Mouse (Mus musculus): ENCODE measurements around the gene Plxna4. TPM values are rescaled to one million over a fixed set of nuclear protein-coding genes. Genes with fewer than 3 reads are reported as not detected.

Plxna4 gene
- polyA plus RNA-seq, 1 experiment: 0.67 TPM

DNA sequence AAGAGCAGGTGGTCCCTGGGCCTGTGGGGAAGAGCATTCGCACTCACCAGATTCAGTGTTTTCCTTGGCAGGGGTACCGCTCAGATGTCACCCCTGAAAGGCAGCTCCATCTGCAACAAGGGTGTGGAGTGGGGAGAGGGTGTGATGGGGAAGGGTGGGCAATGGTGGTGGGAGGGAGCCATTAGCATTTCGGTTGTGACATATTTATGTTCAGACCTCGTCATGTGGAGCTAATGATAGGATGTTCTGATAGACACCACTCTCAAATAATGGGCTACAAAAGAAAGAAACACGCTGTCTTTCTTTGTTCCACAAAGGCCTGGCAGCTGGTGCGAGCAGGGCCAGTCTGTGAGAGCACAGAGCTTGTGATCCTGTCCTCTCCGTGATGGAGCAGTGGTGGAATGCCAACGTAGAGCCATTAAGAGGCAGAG is 214.0 kb downstream of the Plxna4 start:
- Histone ChIP-seq H3K27me3 (ENCODE audit: control insufficient read depth, insufficient read depth, low read length) (no peaks in the 10 kb centered on the region), H3K27ac (ENCODE audit: insufficient read depth, low read depth, low read length) (no peak overlapping the region), H3K36me3 (ENCODE audit: control insufficient read depth, insufficient read depth, low read length) (no peaks in the 10 kb centered on the region), H3K4me3 (ENCODE audit: low read depth, low read length) (no peak overlapping the region), H3K4me1 (ENCODE audit: control insufficient read depth, insufficient read depth, insufficient read length, low read length) (no peaks in the 10 kb centered on the region)
- 86% methylated on average over 8 of the region's 8 CpGs for WGBS
- TF ChIP-seq CTCF (IDR thresholded peaks at IDR 0.05; ENCODE audit: extremely low read depth, insufficient read length, insufficient replicate concordance, low read depth, low read length) (no peak), POLR2A (IDR thresholded peaks at IDR 0.05; ENCODE audit: low read depth, low read length) (no peak)

DNA sequence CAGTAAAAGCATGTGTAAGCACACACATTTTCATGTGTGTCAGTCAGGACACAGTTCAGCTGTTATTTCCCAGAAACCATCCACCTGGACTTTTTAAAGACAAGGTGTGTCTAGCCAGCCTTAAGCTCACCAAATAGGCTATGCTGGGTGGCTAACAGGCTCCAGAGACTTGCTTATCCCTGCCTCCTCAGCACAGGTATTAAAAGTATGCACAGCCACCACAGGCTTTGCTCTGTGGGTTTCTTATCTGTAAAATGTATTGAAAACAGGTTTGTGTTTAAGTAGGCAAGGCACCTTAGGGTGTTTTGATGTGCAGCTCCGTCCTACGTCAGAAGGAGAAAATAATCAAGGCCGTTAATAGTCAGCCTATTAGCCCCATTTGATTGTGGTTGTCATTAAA is 218.9 kb downstream of the Plxna4 start:
- Histone ChIP-seq H3K4me1 (ENCODE audit: control insufficient read depth, insufficient read depth, insufficient read length, low read length) (no peaks in the 10 kb centered on the region), H3K4me3 (ENCODE audit: low read depth, low read length) (no peak overlapping the region), H3K27ac (ENCODE audit: insufficient read depth, low read depth, low read length) (no peak overlapping the region), H3K36me3 (ENCODE audit: control insufficient read depth, insufficient read depth, low read length) (no peaks in the 10 kb centered on the region), H3K27me3 (ENCODE audit: control insufficient read depth, insufficient read depth, low read length) (no peaks in the 10 kb centered on the region)
- 73% methylated on average over 3 of the region's 3 CpGs for WGBS
- TF ChIP-seq CTCF (IDR thresholded peaks at IDR 0.05; ENCODE audit: extremely low read depth, insufficient read length, insufficient replicate concordance, low read depth, low read length) (no peak), POLR2A (IDR thresholded peaks at IDR 0.05; ENCODE audit: low read depth, low read length) (no peak)

DNA sequence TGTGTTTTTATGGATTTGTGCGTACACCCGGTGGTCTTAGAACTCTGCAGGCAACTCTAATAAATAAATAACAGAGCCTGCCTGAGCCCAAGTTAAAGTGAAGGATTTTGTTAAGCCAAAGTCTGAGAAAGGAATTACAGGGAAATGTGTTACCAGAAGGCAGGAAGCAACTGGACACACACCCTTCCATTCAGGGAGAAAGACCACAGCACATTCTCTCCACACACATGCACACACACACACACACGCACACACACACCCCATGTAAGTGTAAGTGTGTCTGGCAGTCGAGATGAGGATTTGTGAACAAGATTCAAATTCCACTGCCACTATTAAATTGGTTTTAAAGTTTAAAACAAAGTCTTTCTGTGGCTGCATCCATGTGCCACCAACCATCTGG is 219.6 kb downstream of the Plxna4 start:
- H3K4me1 ChIP-seq (ENCODE audit: control insufficient read depth, insufficient read depth, insufficient read length, low read length): no peaks in the 10 kb centered on the region
- TF ChIP-seq POLR2A (IDR thresholded peaks at IDR 0.05; ENCODE audit: low read depth, low read length) (no peak), CTCF (IDR thresholded peaks at IDR 0.05; ENCODE audit: extremely low read depth, insufficient read length, insufficient replicate concordance, low read depth, low read length) (no peak)
- no peaks in the 10 kb centered on the region for H3K27me3 ChIP-seq (ENCODE audit: control insufficient read depth, insufficient read depth, low read length)
- no peaks in the 10 kb centered on the region for H3K36me3 ChIP-seq (ENCODE audit: control insufficient read depth, insufficient read depth, low read length)
- H3K4me3 ChIP-seq (ENCODE audit: low read depth, low read length): no peak overlapping the region
- H3K27ac ChIP-seq (ENCODE audit: insufficient read depth, low read depth, low read length): no peak overlapping the region
- 64% methylated on average over 4 of the region's 4 CpGs for WGBS

DNA sequence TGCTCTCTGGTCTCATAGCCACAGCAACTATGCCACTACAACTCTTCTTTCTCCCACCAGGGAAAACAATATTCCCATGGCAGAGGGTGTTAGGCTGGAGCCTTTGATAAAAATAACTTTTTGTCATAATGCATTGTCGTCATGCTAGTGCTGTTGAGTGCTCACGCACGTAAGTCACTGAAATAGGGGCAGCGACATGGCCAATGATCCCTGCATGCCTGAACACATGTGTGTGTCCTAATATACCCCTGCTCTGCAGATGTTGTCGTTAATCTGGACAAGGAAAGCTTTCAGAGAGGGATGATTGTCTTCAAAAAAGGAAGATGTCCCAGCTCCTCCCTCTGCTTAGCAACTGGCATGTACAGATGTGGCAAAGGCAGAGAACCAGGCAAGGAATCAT is 223.1 kb downstream of the Plxna4 start:
- Histone ChIP-seq H3K36me3 (ENCODE audit: control insufficient read depth, insufficient read depth, low read length) (no peaks in the 10 kb centered on the region), H3K27ac (ENCODE audit: insufficient read depth, low read depth, low read length) (no peak overlapping the region), H3K27me3 (ENCODE audit: control insufficient read depth, insufficient read depth, low read length) (no peaks in the 10 kb centered on the region), H3K4me1 (ENCODE audit: control insufficient read depth, insufficient read depth, insufficient read length, low read length) (no peaks in the 10 kb centered on the region), H3K4me3 (ENCODE audit: low read depth, low read length) (no peak overlapping the region)
- no peak for TF ChIP-seq CTCF (IDR thresholded peaks at IDR 0.05; ENCODE audit: extremely low read depth, insufficient read length, insufficient replicate concordance, low read depth, low read length)
- TF ChIP-seq POLR2A (IDR thresholded peaks at IDR 0.05; ENCODE audit: low read depth, low read length): no peak
- WGBS: 87% methylated on average over 5 of the region's 5 CpGs

DNA sequence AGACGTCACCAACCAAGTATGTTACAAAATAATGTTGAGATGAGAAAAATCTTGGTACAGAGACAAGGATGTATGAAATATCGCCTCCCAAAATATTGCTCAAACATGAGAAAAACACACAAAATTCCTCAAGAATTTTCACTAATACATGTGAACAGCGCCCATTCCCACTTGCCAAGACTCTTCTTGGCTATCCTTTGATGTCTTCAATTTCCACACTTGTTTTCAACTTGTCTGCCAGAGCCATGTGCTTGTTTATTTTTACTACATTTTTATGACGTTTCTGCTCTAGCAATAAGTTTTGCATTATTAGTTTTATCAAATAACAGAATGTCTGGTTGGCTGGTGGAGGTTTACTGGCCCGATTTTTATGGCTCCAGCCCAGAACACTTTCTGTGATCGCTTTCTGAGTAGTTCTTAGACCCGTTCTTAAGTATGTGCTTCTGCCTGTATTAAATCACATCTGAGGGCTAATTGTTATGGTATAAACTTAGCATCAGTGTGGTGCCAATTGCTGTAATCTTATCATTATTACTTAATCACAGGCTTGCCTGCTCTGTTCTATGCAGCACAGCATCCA is 224.4 kb downstream of the Plxna4 start:
- no peak overlapping the region for H3K27ac ChIP-seq (ENCODE audit: insufficient read depth, low read depth, low read length)
- no peak overlapping the region for H3K4me3 ChIP-seq (ENCODE audit: low read depth, low read length)
- no peak for TF ChIP-seq CTCF (IDR thresholded peaks at IDR 0.05; ENCODE audit: extremely low read depth, insufficient read length, insufficient replicate concordance, low read depth, low read length)
- TF ChIP-seq POLR2A (IDR thresholded peaks at IDR 0.05; ENCODE audit: low read depth, low read length): no peak
- H3K27me3 ChIP-seq (ENCODE audit: control insufficient read depth, insufficient read depth, low read length): no peaks in the 10 kb centered on the region
- no peaks in the 10 kb centered on the region for H3K4me1 ChIP-seq (ENCODE audit: control insufficient read depth, insufficient read depth, insufficient read length, low read length)
- 63% methylated on average over 7 of the region's 7 CpGs for WGBS
- H3K36me3 ChIP-seq (ENCODE audit: control insufficient read depth, insufficient read depth, low read length): no peaks in the 10 kb centered on the region

DNA sequence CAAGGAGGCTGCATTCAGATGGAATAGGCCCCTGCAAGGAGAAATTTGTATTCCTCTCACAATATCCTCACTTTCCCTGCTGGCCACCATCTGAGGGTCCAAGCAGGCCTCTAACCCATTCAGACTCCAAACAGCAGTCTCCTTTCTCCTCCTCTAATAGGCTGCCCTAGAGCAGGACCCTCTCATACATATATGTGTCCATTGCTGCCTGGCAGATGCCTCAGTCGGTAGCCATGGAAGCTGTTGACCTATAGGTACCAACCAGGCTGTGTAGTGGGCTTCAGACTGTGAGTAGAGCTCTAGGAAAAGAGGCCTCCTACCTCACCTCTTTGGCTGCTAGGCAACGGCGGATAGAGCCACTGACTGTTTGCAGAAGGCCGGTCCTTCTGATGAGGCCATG is 225.6 kb downstream of the Plxna4 start:
- Histone ChIP-seq H3K27ac (ENCODE audit: insufficient read depth, low read depth, low read length) (no peak overlapping the region), H3K27me3 (ENCODE audit: control insufficient read depth, insufficient read depth, low read length) (no peaks in the 10 kb centered on the region), H3K4me1 (ENCODE audit: control insufficient read depth, insufficient read depth, insufficient read length, low read length) (no peaks in the 10 kb centered on the region), H3K36me3 (ENCODE audit: control insufficient read depth, insufficient read depth, low read length) (no peaks in the 10 kb centered on the region), H3K4me3 (ENCODE audit: low read depth, low read length) (no peak overlapping the region)
- TF ChIP-seq CTCF (IDR thresholded peaks at IDR 0.05; ENCODE audit: extremely low read depth, insufficient read length, insufficient replicate concordance, low read depth, low read length) (no peak), POLR2A (IDR thresholded peaks at IDR 0.05; ENCODE audit: low read depth, low read length) (no peak)
- 67% methylated on average over 4 of the region's 4 CpGs for WGBS

DNA sequence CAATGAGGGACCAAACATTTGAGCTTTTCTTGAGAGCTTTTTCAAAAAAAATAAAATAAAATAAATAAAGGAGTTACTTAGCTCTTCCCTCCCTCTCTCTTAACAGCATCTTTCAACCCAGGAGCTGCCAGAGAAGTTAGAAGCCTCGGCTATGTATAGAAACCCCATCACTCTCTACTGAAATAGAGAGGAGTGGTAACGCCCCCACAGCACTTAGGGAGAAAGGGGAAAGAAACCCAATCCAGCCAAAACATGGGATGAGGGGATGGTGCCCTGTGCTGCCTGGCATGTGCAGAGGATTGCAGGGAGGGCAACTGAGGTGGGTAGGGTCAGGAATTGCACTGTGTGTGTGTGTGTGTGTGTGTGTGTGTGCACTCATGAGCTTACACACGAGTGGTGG is 228.3 kb downstream of the Plxna4 start:
- 69% methylated on average over 3 of the region's 3 CpGs for WGBS
- Histone ChIP-seq H3K4me3 (ENCODE audit: low read depth, low read length) (no peak overlapping the region), H3K4me1 (ENCODE audit: control insufficient read depth, insufficient read depth, insufficient read length, low read length) (no peaks in the 10 kb centered on the region), H3K36me3 (ENCODE audit: control insufficient read depth, insufficient read depth, low read length) (no peaks in the 10 kb centered on the region), H3K27ac (ENCODE audit: insufficient read depth, low read depth, low read length) (no peak overlapping the region), H3K27me3 (ENCODE audit: control insufficient read depth, insufficient read depth, low read length) (no peaks in the 10 kb centered on the region)
- TF ChIP-seq POLR2A (IDR thresholded peaks at IDR 0.05; ENCODE audit: low read depth, low read length): no peak
- no peak for TF ChIP-seq CTCF (IDR thresholded peaks at IDR 0.05; ENCODE audit: extremely low read depth, insufficient read length, insufficient replicate concordance, low read depth, low read length)
